Mouse (Mus musculus): ENCODE results near the gene Trip10. TPM values are rescaled to one million over a fixed set of nuclear protein-coding genes. Genes with fewer than 3 reads are reported as not detected.

Trip10 gene
- total and polyA plus RNA-seq, 2 experiments from 2014 or later, result 3.2 to 6.0 TPM

GRCm38 (mm10) chr17:57248201-57248699, 1.0 kb upstream of the Trip10 start, which contains the start of gene Gpr108:
Gpr108 (minus strand) TSS chr17:57248446.
- Histone ChIP-seq H3K4me1 (ENCODE audit: insufficient read depth) (peaks cover 9% of the 10 kb centered on the region; the same call in 1 of the 2 replicates), H3K36me3 (ENCODE audit: insufficient read depth) (no peaks in the 10 kb centered on the region), H3K27me3 (ENCODE audit: insufficient read depth, low read length) (peaks cover 3% of the 10 kb centered on the region; the same call in 1 of the 2 replicates), H3K9ac (peak within 1 kb of the TSS; percentile 78), H3K9me3 (ENCODE audit: low read length) (no peaks in the 10 kb centered on the region), H3K27ac (ENCODE audit: low read depth, low read length) (peak within 1 kb of the TSS; percentile 97), H3K4me2 (ENCODE audit: low read depth) (peak within 1 kb of the TSS; percentile 93), H3K4me3 (ENCODE audit: low read depth, low read length) (peak within 1 kb of the TSS; percentile 66)
- WGBS, result under 1% methylated on average over 12 of the region's 12 CpGs
- DNase-seq (peak; percentile 89), ATAC-seq (peak; percentile 60)
- TF ChIP-seq CTCF (IDR thresholded peaks at IDR 0.05; ENCODE audit: low read depth), result peak; percentile 88

GRCm38 (mm10) chr17:57248771-57249170, 484 bp upstream of the Trip10 start:
- DNase-seq (no peak), ATAC-seq (no peak)
- Histone ChIP-seq H3K27ac (ENCODE audit: low read depth, low read length) (peak overlapping the region; percentile 83), H3K9me3 (ENCODE audit: low read length) (no peaks in the 10 kb centered on the region), H3K4me1 (ENCODE audit: insufficient read depth) (peaks cover 9% of the 10 kb centered on the region; the same call in 1 of the 2 replicates), H3K9ac (peak overlapping the region; percentile 49), H3K4me2 (ENCODE audit: low read depth) (peak overlapping the region; percentile 93), H3K36me3 (ENCODE audit: insufficient read depth) (no peaks in the 10 kb centered on the region), H3K27me3 (ENCODE audit: insufficient read depth, low read length) (peaks cover 3% of the 10 kb centered on the region; the same call in 1 of the 2 replicates), H3K4me3 (ENCODE audit: low read depth, low read length) (peak overlapping the region; percentile 66)
- no peak for TF ChIP-seq CTCF (IDR thresholded peaks at IDR 0.05; ENCODE audit: low read depth)
- 7% methylated on average over 13 of the region's 13 CpGs for WGBS

DNA sequence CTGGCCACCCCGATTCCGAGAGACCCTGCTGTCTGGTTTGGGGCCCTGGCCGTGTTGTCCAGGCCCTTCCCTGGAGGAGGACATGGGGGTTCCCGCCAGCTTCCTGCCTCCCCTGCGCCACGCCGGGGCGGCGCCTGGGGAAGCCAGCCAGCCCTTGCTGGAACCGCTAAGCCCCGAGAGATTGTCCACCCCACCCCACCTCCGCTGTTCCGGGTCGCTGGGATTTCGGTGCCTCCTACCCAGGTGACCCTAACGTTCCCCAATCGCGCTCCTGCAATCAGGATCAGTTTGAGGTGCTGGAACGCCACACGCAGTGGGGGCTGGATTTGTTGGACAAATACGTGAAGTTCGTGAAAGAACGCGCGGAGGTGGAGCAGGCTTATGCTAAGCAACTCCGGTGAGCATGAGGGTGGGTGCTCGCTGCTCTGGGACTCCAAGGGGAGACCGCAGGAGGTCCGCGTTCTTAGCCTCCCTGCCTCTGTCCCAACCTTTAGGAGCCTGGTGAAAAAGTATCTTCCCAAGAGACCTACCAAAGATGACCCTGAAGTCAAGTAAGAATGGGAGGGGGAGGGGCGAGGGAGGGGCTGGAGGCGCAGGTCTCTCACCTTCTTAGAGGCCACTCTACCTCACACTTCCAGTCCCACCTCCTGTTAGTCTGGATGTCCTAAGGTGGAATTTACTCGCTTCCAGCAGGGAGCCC, 1.4 kb downstream of the Trip10 start:
- TF ChIP-seq CTCF (IDR thresholded peaks at IDR 0.05; ENCODE audit: low read depth), result no peak
- H3K27ac ChIP-seq (ENCODE audit: low read depth, low read length), result no peak overlapping the region
- no peaks in the 10 kb centered on the region for H3K36me3 ChIP-seq (ENCODE audit: insufficient read depth)
- DNase-seq, result no peak
- peaks cover 9% of the 10 kb centered on the region; the same call in 1 of the 2 replicates for H3K4me1 ChIP-seq (ENCODE audit: insufficient read depth)
- WGBS, result 3% methylated on average over 33 of the region's 33 CpGs
- H3K27me3 ChIP-seq (ENCODE audit: insufficient read depth, low read length), result peaks cover 3% of the 10 kb centered on the region; the same call in 1 of the 2 replicates
- H3K9me3 ChIP-seq (ENCODE audit: low read length), result no peaks in the 10 kb centered on the region
- H3K4me3 ChIP-seq (ENCODE audit: low read depth, low read length), result peak overlapping the region; percentile 66
- no peak for ATAC-seq
- H3K9ac ChIP-seq, result 0 out of 2 replicates have a peak overlapping the region, but pooled peaks have one; percentile 49
- peak overlapping the region; percentile 93 for H3K4me2 ChIP-seq (ENCODE audit: low read depth)

- H3K9ac ChIP-seq, result no peak overlapping the region
- no peaks in the 10 kb centered on the region for H3K36me3 ChIP-seq (ENCODE audit: insufficient read depth)
- TF ChIP-seq CTCF (IDR thresholded peaks at IDR 0.05; ENCODE audit: low read depth), result no peak
- peaks cover 3% of the 10 kb centered on the region; the same call in 1 of the 2 replicates for H3K27me3 ChIP-seq (ENCODE audit: insufficient read depth, low read length)
- no peak overlapping the region for H3K4me2 ChIP-seq (ENCODE audit: low read depth)
- ATAC-seq, result no peak
- 99% methylated on average over 3 of the region's 3 CpGs for WGBS
- H3K27ac ChIP-seq (ENCODE audit: low read depth, low read length), result no peak overlapping the region
- H3K9me3 ChIP-seq (ENCODE audit: low read length), result no peaks in the 10 kb centered on the region
- no peak for DNase-seq
- peaks cover 9% of the 10 kb centered on the region; the same call in 1 of the 2 replicates for H3K4me1 ChIP-seq (ENCODE audit: insufficient read depth)
- H3K4me3 ChIP-seq (ENCODE audit: low read depth, low read length), result no peak overlapping the region
Measured at GRCm38 (mm10) chr17:57251431-57251830, 2.2 kb downstream of the Trip10 start.

- H3K9ac ChIP-seq, result no peak overlapping the region
- no peaks in the 10 kb centered on the region for H3K9me3 ChIP-seq (ENCODE audit: low read length)
- ATAC-seq (no peak), DNase-seq (no peak)
- no peak overlapping the region for H3K27ac ChIP-seq (ENCODE audit: low read depth, low read length)
- no peak for TF ChIP-seq CTCF (IDR thresholded peaks at IDR 0.05; ENCODE audit: low read depth)
- H3K4me3 ChIP-seq (ENCODE audit: low read depth, low read length), result no peak overlapping the region
- H3K27me3 ChIP-seq (ENCODE audit: insufficient read depth, low read length), result peaks cover 3% of the 10 kb centered on the region; the same call in 1 of the 2 replicates
- no peak overlapping the region for H3K4me2 ChIP-seq (ENCODE audit: low read depth)
- WGBS, result 89% methylated on average over 6 of the region's 6 CpGs
- peaks cover 5% of the 10 kb centered on the region; the same call in 1 of the 2 replicates for H3K4me1 ChIP-seq (ENCODE audit: insufficient read depth)
- H3K36me3 ChIP-seq (ENCODE audit: insufficient read depth), result no peaks in the 10 kb centered on the region
Measured at GRCm38 (mm10) chr17:57253306-57253705, 4.1 kb downstream of the Trip10 start.

- no peaks in the 10 kb centered on the region for H3K27me3 ChIP-seq (ENCODE audit: insufficient read depth, low read length)
- no peaks in the 10 kb centered on the region for H3K36me3 ChIP-seq (ENCODE audit: insufficient read depth)
- no peak overlapping the region for H3K4me2 ChIP-seq (ENCODE audit: low read depth)
- H3K27ac ChIP-seq (ENCODE audit: low read depth, low read length), result no peak overlapping the region
- no peaks in the 10 kb centered on the region for H3K4me1 ChIP-seq (ENCODE audit: insufficient read depth)
- no peaks in the 10 kb centered on the region for H3K9me3 ChIP-seq (ENCODE audit: low read length)
- no peak overlapping the region for H3K4me3 ChIP-seq (ENCODE audit: low read depth, low read length)
- ATAC-seq (no peak), DNase-seq (no peak)
- 81% methylated on average over 14 of the region's 14 CpGs for WGBS
- H3K9ac ChIP-seq, result no peak overlapping the region
- no peak for TF ChIP-seq CTCF (IDR thresholded peaks at IDR 0.05; ENCODE audit: low read depth)
Measured at GRCm38 (mm10) chr17:57255354-57255753, 6.1 kb downstream of the Trip10 start.

DNA sequence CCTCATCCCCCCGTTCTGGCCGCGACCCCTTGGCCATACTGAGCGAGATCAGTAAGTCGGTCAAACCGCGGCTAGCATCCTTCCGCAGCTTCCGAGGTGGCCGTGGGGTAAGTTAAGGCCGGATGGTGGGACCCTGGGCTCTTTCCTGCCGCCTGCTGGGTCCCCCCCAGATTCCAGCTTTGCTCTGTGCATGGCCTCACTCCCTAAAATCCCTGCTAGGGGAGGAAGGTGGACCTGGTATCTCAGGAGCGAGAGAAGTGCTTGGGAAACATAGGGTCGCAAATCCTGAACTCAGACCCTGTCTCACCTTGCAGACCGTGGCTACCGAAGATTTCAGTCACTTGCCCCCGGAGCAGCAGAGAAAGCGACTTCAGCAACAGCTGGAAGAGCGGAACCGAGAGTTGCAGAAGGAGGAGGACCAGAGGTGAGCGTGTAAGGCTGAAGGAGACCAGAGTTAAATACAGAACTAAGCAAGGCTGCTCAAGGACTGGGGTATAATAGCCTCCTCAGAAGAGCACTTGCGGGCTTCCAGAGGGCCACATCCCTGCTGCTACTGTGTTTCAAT, 7.7 kb downstream of the Trip10 start:
- no peak overlapping the region for H3K4me2 ChIP-seq (ENCODE audit: low read depth)
- ATAC-seq, result no peak
- WGBS, result 97% methylated on average over 22 of the region's 22 CpGs
- no peak overlapping the region for H3K9ac ChIP-seq
- no peak overlapping the region for H3K27ac ChIP-seq (ENCODE audit: low read depth, low read length)
- DNase-seq, result no peak
- H3K9me3 ChIP-seq (ENCODE audit: low read length), result no peaks in the 10 kb centered on the region
- TF ChIP-seq CTCF (IDR thresholded peaks at IDR 0.05; ENCODE audit: low read depth), result no peak
- H3K4me3 ChIP-seq (ENCODE audit: low read depth, low read length), result no peak overlapping the region
- H3K27me3 ChIP-seq (ENCODE audit: insufficient read depth, low read length), result no peaks in the 10 kb centered on the region
- H3K4me1 ChIP-seq (ENCODE audit: insufficient read depth), result no peaks in the 10 kb centered on the region
- H3K36me3 ChIP-seq (ENCODE audit: insufficient read depth), result no peaks in the 10 kb centered on the region

Data from forebrain, postnatal 0 days (tissue).